Mouse (Mus musculus) small intestine, adult 2 months (tissue): ENCODE measurements at regions not wholly inside any gene's neighbourhood (a gene's known extent, or its start where the extent isn't known, plus 50 kb on each side); places are given as distances from the start of the nearest gene placed in this dataset.

Experiments
- CTCF ChIP-seq: fragments of 200-500 bp; IDR thresholded peaks from 2 replicates; pipeline ENCODE4 v1.5.1; 2012; ENCODE audit warnings: low read depth, mild to moderate bottlenecking, control low read depth, inconsistent platforms, low read length, moderate library complexity, mixed read lengths; ENCODE audit not compliant: insufficient replicate concordance, insufficient read length; ENCODE audit errors: extremely low read depth
- POLR2A ChIP-seq: fragments of 200-500 bp; IDR thresholded peaks from 2 replicates; pipeline ENCODE4 v1.6.1; 2012; ENCODE audit warnings: low read depth, mild to moderate bottlenecking, control low read depth, inconsistent platforms, low read length, moderate library complexity

DNA sequence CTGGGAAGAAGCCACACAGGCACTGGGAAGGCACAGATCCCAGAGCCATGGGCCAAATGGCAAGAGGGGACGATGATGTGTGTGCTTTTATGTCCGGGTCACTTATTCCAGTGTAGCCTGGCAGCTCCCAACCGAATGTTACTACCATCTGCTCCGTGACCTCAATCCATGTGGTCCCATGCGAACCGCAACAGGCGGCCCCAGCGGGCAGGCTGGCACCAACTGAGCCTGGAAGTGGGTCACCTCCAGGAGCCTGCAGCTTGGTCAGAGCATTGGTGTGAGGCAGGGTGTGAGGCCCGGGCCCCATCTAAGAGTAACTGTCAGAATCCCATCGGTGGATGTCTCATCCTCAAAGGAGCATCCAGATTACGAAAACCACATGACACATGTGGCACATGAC, 110.8 kb upstream of the Tbx3 start:
- TF ChIP-seq CTCF = no peak
- TF ChIP-seq POLR2A = no peak
